Mouse (Mus musculus) cerebellum, adult 9-11 months (tissue): ENCODE data around the gene Fam72a.

ENCODE experiments used
- DNase-seq: peaks from one replicate; pipeline ENCODE4 v3.0.0; 2022

The Fam72a gene

DNA sequence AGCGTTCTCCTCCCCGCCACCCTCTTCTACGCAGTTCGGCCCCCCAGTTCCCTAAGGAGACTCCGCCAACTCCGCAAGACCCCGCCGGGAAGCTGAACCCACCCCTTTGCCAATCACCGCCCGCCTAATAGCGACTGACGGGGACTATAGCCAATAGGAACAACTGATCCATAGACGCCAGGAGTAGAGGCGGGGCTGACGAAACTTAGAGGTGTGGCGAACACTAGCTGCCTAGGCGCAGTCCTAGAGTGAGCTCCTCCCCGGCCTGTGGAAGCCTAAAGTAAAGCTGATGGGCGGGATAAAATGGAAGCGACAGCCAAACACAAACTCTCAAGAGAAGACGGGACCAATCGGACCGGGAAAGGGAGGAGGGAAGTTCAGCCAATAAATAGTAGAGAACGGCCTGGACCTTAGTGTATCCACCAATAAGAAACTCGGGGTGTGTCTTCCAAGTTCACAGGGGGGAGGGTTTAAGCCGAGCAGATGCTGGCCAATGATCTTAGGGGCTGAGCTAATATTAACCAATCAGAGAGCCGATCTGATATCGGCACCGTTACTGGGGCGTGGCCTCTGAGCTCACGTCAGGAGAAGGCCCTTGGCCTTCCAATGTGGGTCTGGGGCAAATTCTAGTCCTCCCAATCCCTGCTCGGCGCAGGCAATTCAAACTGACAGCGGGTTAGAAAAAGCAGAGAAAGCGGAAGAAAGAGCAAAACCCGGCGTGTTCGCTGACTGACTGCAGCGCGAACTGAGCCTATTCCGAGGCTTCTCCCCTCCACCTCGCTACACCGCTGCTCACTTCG, at the start of gene Fam72a, which contains the start of gene Srgap2:
Gene Fam72a (plus strand): TSS at position 623 of the 800 bp plus-strand sequence.
Gene Srgap2 (minus strand): TSS at position 72 of the 800 bp plus-strand sequence.
- peak; percentile 100 for DNase-seq

DNA sequence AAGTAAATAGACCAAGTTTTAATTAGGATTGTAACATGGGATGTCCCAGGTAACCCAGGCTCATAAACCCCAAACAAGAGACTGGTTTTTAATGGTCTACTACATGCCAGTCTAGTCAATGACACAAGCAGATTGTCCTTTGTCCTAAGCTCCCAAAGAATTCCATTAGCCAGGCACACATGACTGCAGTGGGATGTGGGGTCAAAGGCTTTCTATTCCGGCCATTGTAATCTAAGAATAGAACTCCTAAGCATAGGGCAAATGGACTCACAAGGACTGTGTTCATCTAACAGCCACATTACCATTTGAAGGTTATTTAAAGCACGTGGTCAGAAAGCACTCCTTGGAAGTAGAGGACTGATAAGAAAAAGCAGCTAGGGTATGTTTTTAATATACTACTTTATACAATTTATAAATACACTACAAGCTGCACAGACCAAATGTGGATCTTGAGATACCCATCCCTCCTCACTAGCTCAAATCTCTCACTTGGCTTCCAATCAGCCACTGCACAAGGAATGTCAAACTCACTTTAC, 48.9 kb upstream of the Fam72a start:
- no peak for DNase-seq

DNA sequence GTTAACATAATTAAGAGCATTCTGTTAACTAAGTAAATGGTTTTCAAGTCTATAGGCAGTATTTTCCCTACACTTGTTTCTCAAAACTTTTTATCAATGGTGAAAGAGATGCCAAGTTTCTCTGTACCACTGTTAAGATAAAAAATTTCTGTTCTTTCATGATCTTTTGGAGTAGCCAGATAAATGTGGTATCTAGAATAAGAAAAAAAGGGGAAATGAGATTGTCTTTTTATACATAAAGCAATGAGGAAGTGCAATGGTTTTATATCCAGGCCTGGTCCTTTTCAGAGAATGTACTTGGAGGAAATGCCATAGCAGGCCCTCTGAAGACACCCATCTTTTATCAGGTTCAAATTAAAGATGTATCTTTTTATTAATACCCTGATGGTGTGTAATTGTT, 46.3 kb upstream of the Fam72a start:
- DNase-seq, result no peak

- DNase-seq, result peak; percentile 44
These were observed 45.5 kb upstream of the Fam72a start for GRCm38 (mm10) chr1:131482242-131482641.

- DNase-seq, result no peak
These were observed 41.4 kb upstream of the Fam72a start for GRCm38 (mm10) chr1:131486094-131486850.

- DNase-seq, result no peak
These were observed 38.4 kb upstream of the Fam72a start for GRCm38 (mm10) chr1:131489312-131489711.

- DNase-seq, result no peak
These were observed 36.1 kb upstream of the Fam72a start for GRCm38 (mm10) chr1:131491579-131491978.

GRCm38 (mm10) chr1:131492360-131492759, 35.3 kb upstream of the Fam72a start:
- DNase-seq, result peak; percentile 49

DNA sequence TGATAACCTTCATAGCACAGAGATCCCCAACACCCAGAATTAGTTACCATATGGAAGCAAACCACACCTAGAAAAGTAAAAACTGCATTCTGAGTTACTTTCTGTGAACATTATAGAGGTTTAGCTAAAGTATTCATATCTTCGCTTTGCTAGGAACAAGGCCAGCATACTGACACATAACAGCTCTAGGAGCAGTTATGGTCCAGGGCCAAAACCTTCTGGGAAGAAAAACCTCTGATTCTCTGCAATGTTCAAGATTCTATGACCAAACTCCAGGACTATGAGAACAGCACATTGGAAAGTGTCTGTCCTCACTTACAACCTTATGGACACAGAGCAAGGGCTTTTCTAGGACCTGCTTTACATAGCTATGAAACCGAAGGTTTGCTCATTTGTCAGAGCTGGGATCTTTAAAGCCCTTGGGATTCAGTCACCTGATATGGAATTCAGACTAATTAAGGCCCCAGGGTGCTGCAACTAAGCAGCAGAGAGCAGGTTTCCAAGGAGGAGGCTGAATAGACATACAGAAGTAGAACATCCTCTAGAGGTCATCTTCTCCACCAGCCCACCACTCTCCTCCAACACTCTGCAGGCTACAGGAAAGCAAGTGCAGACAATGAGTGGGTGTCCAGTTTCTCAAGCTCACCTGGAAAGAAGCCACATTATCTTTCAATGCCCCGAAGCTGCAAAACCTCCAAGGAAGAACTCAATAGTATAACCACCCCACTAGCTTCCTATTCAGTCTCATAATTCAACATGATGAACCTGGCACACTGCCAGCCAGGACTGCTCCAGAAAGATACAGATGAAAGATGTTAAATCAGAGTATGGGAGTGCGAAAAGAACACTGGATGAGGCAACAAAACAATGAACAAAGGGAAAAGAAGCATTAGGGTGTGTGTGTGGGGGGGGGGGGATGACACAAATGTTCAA, 33.5 kb upstream of the Fam72a start:
- DNase-seq, result peak; percentile 30

GRCm38 (mm10) chr1:131498231-131498630, 29.5 kb upstream of the Fam72a start:
- DNase-seq, result no peak

DNA sequence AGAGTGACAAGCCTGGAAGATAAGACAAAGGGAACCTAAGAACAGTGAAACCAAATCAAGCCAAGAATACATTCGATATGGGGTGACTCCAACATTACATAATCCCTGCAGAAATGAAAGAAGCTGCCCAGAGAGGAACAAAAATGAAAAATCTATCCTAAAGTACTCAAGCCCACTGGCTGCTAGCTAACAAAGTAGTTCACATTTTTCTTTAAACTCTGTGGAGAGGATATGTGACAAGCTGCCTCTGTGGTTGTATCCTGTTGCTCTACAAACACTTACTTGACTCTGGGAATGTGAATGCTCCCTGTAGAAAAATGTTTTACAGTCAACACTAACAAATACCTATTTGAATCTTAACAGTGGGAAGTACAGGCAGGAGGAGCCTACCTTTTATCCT, 26.0 kb upstream of the Fam72a start:
- DNase-seq, result no peak

- no peak for DNase-seq
These were observed 16.6 kb upstream of the Fam72a start for GRCm38 (mm10) chr1:131511131-131511530.

GRCm38 (mm10) chr1:131511661-131512500, 15.8 kb upstream of the Fam72a start:
- no peak for DNase-seq

DNA sequence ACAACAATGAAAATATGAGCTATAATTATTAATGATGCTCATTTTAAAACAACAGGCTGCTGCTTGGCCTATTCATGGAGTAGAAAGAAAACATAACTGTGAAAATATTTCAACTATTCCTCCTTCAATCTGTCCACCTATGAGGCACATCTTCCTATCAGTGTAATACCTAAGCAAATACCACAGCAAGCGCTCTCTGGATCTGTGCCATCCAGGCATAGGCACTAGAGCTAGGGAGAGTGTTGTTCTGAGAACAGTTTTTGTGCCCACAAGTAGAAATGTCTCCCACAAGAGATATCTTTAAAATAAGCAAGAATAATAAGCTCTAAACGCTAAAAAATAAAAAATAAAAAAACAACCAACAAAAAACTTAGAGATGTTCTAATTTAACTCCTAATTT, 14.6 kb upstream of the Fam72a start:
- no peak for DNase-seq

DNA sequence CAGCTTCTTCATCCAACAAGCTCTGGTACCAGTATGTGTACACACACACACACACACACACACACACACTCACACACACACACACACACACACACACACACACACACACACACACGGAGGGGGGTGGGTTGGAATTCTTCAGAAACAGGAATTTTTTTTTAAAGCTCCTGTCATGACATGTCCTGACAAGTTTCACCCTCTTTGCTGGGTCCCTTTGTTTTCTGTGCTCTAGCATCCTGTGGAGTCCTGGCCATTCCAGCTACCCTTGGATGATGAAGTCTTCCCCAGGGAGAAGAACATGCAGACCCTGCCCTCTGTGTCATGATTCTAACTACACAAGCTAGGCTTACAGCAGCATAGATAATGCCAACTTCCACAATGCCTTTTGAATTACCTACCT, 13.5 kb upstream of the Fam72a start:
- DNase-seq, result no peak

DNA sequence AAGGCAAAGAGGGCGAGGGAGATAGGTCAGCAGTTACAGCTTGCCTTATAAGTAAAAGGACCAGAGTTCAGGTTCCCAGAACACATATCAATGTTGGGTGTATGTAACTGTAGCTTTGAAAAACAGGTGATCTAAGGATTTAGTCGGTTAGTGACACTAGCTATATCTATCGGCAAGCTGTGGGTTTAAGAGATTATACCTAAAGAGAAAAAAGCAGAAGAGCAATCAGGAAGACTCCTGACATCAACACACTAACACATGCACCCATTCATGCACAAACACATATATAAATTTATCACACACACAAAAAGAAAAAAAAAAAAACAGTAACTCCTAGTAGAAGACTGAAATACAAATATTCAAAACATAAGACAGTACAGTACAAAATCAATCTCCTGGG, 11.1 kb upstream of the Fam72a start:
- DNase-seq, result no peak

- DNase-seq, result no peak
These were observed 3.9 kb upstream of the Fam72a start for GRCm38 (mm10) chr1:131523794-131524193.

DNA sequence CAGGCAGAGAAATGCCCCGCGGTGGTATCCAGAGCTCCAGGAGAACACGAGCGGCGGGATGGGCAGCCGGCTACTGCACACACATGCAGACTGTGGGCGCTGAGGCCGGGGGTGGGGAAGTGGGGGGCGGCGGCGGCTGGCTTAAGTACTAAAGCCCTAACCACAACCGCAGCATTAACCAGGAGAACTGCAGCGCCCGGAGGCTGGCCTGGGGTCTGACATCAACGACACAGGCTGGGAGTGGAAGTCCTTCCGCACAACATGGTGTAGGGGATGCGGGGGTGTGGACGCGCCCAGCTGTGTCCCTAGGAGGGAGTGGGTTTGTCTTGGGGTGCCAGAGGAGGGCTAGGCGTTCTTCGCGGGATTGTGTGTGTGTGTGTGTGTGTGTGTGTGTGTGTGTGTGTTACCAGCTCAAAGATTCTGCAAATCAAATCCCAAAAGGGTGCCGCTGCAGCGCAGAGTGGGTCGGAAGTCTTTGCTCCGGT, 2.6 kb upstream of the Fam72a start:
- peak; percentile 64 for DNase-seq

DNA sequence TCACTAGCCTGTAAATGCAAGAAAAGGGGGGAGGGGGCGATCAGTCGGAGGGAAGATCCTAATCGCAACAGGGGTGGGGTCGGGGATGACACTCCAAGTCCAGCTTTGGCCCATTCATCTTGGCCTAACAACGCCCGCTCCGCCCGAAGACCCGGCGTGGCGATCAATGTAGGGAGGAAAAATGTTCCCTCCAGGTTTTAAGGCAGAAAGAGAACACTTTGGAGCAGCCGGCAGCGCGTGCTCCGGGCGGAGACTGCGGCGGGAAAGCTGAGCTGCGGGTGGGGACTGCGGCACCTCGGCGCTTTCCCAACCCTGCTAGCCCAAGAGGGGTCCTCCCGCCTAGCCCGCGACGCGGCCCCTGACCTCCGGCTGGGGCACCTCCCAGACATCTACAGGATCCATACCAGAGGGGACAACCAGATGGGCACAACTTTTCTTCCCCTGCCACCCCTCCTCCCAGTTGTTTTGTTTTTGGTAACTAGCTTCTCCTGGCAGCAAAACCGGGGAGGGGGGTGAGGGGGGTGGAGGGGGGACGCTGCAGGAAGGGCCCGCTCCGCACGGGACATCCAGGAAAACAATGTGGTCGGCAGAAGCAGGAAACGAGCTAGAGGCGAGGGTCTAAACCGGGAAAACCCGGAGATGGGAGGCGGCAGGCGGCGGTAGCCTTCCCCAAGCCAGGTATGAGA, 2.0 kb upstream of the Fam72a start:
- peak; percentile 70 for DNase-seq

DNA sequence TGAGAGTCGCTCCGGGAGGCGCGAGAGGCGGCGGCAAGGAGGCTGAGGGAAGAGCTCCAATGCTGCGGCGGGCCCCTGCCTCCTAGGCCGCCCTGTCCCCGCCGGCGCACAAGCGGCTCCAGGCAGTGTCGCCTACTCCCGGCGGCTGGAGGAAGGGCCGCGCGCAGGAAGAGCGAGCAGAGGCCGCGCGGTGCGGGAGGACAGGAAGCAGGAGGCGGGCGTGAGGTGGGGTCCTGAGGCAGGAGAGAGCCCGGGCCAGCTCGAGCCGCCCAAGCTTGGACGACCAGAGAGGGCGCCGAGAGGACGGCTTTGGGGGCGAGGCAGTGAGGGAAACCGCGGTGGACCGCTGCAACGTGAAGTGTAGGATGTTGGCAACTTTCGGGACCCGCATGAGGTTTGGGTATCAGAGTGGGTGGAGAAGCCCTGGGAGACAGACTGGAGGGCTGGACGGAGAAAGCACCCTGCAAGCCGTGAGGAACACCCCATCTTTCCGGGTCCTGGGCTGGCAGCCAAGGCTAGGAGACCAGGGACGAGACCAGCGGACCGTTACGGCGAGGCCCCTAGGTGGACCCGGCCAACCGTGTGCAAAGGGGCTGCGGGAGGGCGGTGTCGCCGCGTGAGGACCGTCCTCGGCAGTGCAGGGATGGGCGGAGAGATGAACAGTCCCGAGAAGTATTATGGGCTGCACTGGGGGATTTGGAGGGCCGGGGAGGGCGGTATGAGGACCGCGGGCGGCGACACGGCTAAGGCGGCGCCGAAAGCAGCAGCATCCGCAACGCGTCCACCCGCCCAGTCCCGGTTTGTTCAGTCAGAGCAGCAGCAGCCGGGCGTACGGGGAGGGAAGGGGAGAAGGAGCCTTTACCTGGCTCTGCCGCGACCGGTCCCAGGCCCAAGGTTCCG, 1.1 kb upstream of the Fam72a start:
- peak; percentile 89 for DNase-seq
